ENCODE assay signal across 13 mouse cellular contexts in the genomic region with DNA sequence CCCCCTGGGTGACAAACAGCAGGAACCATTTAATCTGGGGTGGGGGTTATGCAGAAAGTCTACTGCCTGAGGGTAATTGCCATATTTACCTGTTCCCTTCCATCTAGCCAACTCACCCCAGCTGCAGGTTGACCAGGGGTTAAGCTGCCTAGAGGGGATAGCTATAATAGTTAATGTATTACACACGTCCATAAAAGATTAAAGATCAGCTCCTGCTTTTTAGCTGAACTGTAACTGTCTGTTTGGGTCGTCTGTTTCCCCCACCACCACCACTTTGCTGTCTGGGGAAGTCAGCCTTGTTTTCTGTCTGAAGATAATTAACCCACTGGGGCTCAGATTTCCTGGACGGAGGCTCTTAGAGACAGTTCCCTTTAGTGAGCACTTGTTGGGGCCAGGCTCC. TPM values are rescaled to one million over a fixed set of nuclear protein-coding genes. Genes with fewer than 3 reads are reported as not detected.
A peak's percentile ranks its signal among the peaks of the same experiment; 100 is the strongest.
DNase-seq lines count a peak whose midpoint lies in the region; ATAC-seq lines count a peak whose summit lies in the region.
"Had no signal": no experiment of that assay in that cellular context is flagged by ENCODE, and none has a peak within 500 bp of the region (broad histone marks: within the 10 kb centered on the region; RNA-seq: fewer than 3 reads in every experiment).

No protein-coding gene starts in this region.

- H3K27ac ChIP-seq in midbrain, embryonic 11.5 days (ENCODE audit: low read depth, low read length), result no peak overlapping the region
- no peak overlapping the region for H3K27ac ChIP-seq in midbrain, embryonic 10.5 days (replicated peaks)
- H3K27ac ChIP-seq in kidney, embryonic 16.5 days (ENCODE audit: low read length), result peak overlapping the region; percentile 80
- H3K27ac ChIP-seq in limb, embryonic 12.5 days, result peak overlapping the region; percentile 46; the same call in 1 of the 2 replicates
- H3K27ac ChIP-seq: forebrain, embryonic 10.5 days; hindbrain, embryonic 10.5 days; midbrain, embryonic 15.5 days had no signal

- H3K9ac ChIP-seq in midbrain, embryonic 11.5 days (ENCODE audit: low read length), result no peak overlapping the region
- no peak overlapping the region for H3K9ac ChIP-seq in kidney, embryonic 16.5 days (replicated peaks; ENCODE audit: low read length)
- no peak overlapping the region for H3K9ac ChIP-seq in limb, embryonic 12.5 days (replicated peaks)
- H3K9ac ChIP-seq: midbrain, embryonic 15.5 days had no signal

- H3K4me2 ChIP-seq in midbrain, embryonic 11.5 days, result no peak overlapping the region
- peak overlapping the region; percentile 15; the same call in 1 of the 2 replicates for H3K4me2 ChIP-seq in kidney, embryonic 16.5 days (replicated peaks; ENCODE audit: low read depth, low read length)
- H3K4me2 ChIP-seq in limb, embryonic 12.5 days, result no peak overlapping the region
- H3K4me2 ChIP-seq: midbrain, embryonic 15.5 days had no signal

- no peaks in the 10 kb centered on the region for H3K36me3 ChIP-seq in midbrain, embryonic 11.5 days (ENCODE audit: control insufficient read depth, insufficient read depth, low read length)
- H3K36me3 ChIP-seq in midbrain, embryonic 10.5 days, result no peaks in the 10 kb centered on the region
- no peaks in the 10 kb centered on the region for H3K36me3 ChIP-seq in kidney, embryonic 16.5 days (ENCODE audit: insufficient read depth, low read length)
- H3K36me3 ChIP-seq in limb, embryonic 12.5 days, result no peaks in the 10 kb centered on the region
- H3K36me3 ChIP-seq: forebrain, embryonic 10.5 days; hindbrain, embryonic 10.5 days; midbrain, embryonic 15.5 days had no signal

- DNase-seq in midbrain, embryonic 11.5 days (ENCODE audit: low spot score, missing footprints), result peak; percentile 71
- no peak for DNase-seq in midbrain, embryonic 10.5 days (ENCODE audit: low spot score)
- peak; percentile 81 for DNase-seq in yolk sac, embryonic 10.5 days (ENCODE audit: low spot score)
- DNase-seq in layer of hippocampus, postnatal 10 days (ENCODE audit: low spot score in 2 of 2), result no peak
- no peak for DNase-seq in right cerebral cortex, adult 18-20 months
- no peak for DNase-seq in cerebellum, adult 9-10 months
- DNase-seq: cerebellum, postnatal 36 days; lung, postnatal 4 days had no signal

- no peak overlapping the region for H3K4me3 ChIP-seq in midbrain, embryonic 11.5 days (ENCODE audit: low read depth, low read length)
- no peak overlapping the region for H3K4me3 ChIP-seq in midbrain, embryonic 10.5 days
- no peak overlapping the region for H3K4me3 ChIP-seq in kidney, embryonic 16.5 days (ENCODE audit: low read length)
- H3K4me3 ChIP-seq in limb, embryonic 12.5 days (replicated peaks), result no peak overlapping the region
- H3K4me3 ChIP-seq: forebrain, embryonic 10.5 days; hindbrain, embryonic 10.5 days; midbrain, embryonic 15.5 days had no signal

- H3K4me1 ChIP-seq in midbrain, embryonic 11.5 days (ENCODE audit: control insufficient read depth, insufficient read depth, low read length), result no peaks in the 10 kb centered on the region
- no peaks in the 10 kb centered on the region for H3K4me1 ChIP-seq in midbrain, embryonic 10.5 days
- peaks cover 18% of the 10 kb centered on the region for H3K4me1 ChIP-seq in kidney, embryonic 16.5 days (ENCODE audit: insufficient read depth, low read length)
- H3K4me1 ChIP-seq in limb, embryonic 12.5 days (replicated peaks), result peaks cover 16% of the 10 kb centered on the region
- H3K4me1 ChIP-seq: hindbrain, embryonic 10.5 days; midbrain, embryonic 15.5 days had no signal

- H3K27me3 ChIP-seq in midbrain, embryonic 11.5 days (ENCODE audit: control insufficient read depth, insufficient read depth, low read length), result no peaks in the 10 kb centered on the region
- no peaks in the 10 kb centered on the region for H3K27me3 ChIP-seq in midbrain, embryonic 10.5 days (ENCODE audit: low read depth, poor library complexity, severe bottlenecking)
- H3K27me3 ChIP-seq in kidney, embryonic 16.5 days (ENCODE audit: insufficient read depth, low read length), result no peaks in the 10 kb centered on the region
- no peaks in the 10 kb centered on the region for H3K27me3 ChIP-seq in limb, embryonic 12.5 days
- H3K27me3 ChIP-seq: midbrain, embryonic 15.5 days had no signal

- 29% methylated on average over 3 of the region's 3 CpGs for WGBS in midbrain, embryonic 11.5 days
- 25% methylated on average over 3 of the region's 3 CpGs for whole genome bisulfite sequencing in midbrain, embryonic 10.5 days
- WGBS in kidney, embryonic 16.5 days, result 8% methylated on average over 3 of the region's 3 CpGs
- WGBS in limb, embryonic 12.5 days, result 1% methylated on average over 3 of the region's 3 CpGs

- ATAC-seq in midbrain, embryonic 11.5 days (ENCODE audit: low FRiP score), result no peak
- ATAC-seq in kidney, embryonic 16.5 days (ENCODE audit: low FRiP score, low TSS enrichment), result peak; percentile 83
- no peak for ATAC-seq in limb, embryonic 12.5 days (ENCODE audit: insufficient number of reproducible peaks, insufficient read depth, low FRiP score, low TSS enrichment, low read depth)
- ATAC-seq: midbrain, embryonic 15.5 days had no signal

- H3K9me3 ChIP-seq in midbrain, embryonic 11.5 days (ENCODE audit: control insufficient read depth, low read length), result no peaks in the 10 kb centered on the region
- H3K9me3 ChIP-seq in midbrain, embryonic 10.5 days (replicated peaks), result no peaks in the 10 kb centered on the region
- no peaks in the 10 kb centered on the region for H3K9me3 ChIP-seq in kidney, embryonic 16.5 days (ENCODE audit: low read length)
- H3K9me3 ChIP-seq in limb, embryonic 12.5 days, result no peaks in the 10 kb centered on the region
- H3K9me3 ChIP-seq: forebrain, embryonic 10.5 days; hindbrain, embryonic 10.5 days; midbrain, embryonic 15.5 days had no signal

RNA-seq across cellular contexts. Expression of gene Med18, which starts 6.2 kb away (rescaled TPM):
- polyA plus RNA-seq in midbrain, embryonic 11.5 days (2014; fragmentation: Nextera tagmentation; extraction: Ambion mirVana), result 19.2 and 22.3 TPM in 2 replicates
- polyA plus RNA-seq in midbrain, embryonic 10.5 days (2016; fragmentation: Nextera tagmentation; extraction: Ambion mirVana), result 32.6 and 35.3 TPM in 2 replicates
- polyA plus RNA-seq in kidney, embryonic 16.5 days (2015; fragmentation: Nextera tagmentation; extraction: Ambion mirVana), result 21.0 and 22.2 TPM in 2 replicates
- 30.4 and 35.0 TPM in 2 replicates for polyA plus RNA-seq in limb, embryonic 12.5 days (2016; fragmentation: Nextera tagmentation; extraction: Ambion mirVana)
- total RNA-seq in layer of hippocampus, postnatal 10 days (2021), result 10 to 100 TPM in 1 of 2 experiments, 1 to 10 TPM in 1; 9.8 to 10.8 TPM

RNA-seq across cellular contexts. Expression of gene Sesn2, which starts 40.4 kb away (rescaled TPM):
- polyA plus RNA-seq in midbrain, embryonic 11.5 days (2014; fragmentation: Nextera tagmentation; extraction: Ambion mirVana), result 4.9 and 5.1 TPM in 2 replicates
- polyA plus RNA-seq in midbrain, embryonic 10.5 days (2016; fragmentation: Nextera tagmentation; extraction: Ambion mirVana), result 13.0 and 14.7 TPM in 2 replicates
- polyA plus RNA-seq in kidney, embryonic 16.5 days (2015; fragmentation: Nextera tagmentation; extraction: Ambion mirVana), result 20.4 and 21.2 TPM in 2 replicates
- 11.0 and 11.3 TPM in 2 replicates for polyA plus RNA-seq in limb, embryonic 12.5 days (2016; fragmentation: Nextera tagmentation; extraction: Ambion mirVana)
- 10 to 100 TPM; 15.3 to 16.1 TPM for total RNA-seq in layer of hippocampus, postnatal 10 days (2021)

RNA-seq across cellular contexts. Expression of gene Phactr4, which starts 47.6 kb away (rescaled TPM):
- polyA plus RNA-seq in midbrain, embryonic 11.5 days (2014; fragmentation: Nextera tagmentation; extraction: Ambion mirVana), result 22.2 and 22.4 TPM in 2 replicates
- polyA plus RNA-seq in midbrain, embryonic 10.5 days (2016; fragmentation: Nextera tagmentation; extraction: Ambion mirVana), result 23.6 and 27.3 TPM in 2 replicates
- 23.7 and 32.8 TPM in 2 replicates for polyA plus RNA-seq in kidney, embryonic 16.5 days (2015; fragmentation: Nextera tagmentation; extraction: Ambion mirVana)
- 19.7 and 25.6 TPM in 2 replicates for polyA plus RNA-seq in limb, embryonic 12.5 days (2016; fragmentation: Nextera tagmentation; extraction: Ambion mirVana)
- 10 to 100 TPM in 1 of 2 experiments, 1 to 10 TPM in 1; 8.1 to 11.1 TPM for total RNA-seq in layer of hippocampus, postnatal 10 days (2021)

Comparison
In these comparisons a context has a peak if more than half of its experiments do, and no peak if none do; other contexts are left out.
1. DNase-seq: peak in midbrain, embryonic 11.5 days (single experiment) and yolk sac, embryonic 10.5 days (single experiment); none in midbrain, embryonic 10.5 days (single experiment), layer of hippocampus, postnatal 10 days (0 of 2), right cerebral cortex, adult 18-20 months (single experiment) and cerebellum, adult 9-10 months (single experiment).
2. H3K27ac ChIP-seq: peak in kidney, embryonic 16.5 days (single experiment) and limb, embryonic 12.5 days (single experiment); none in midbrain, embryonic 11.5 days (single experiment) and midbrain, embryonic 10.5 days (single experiment).